Mouse (Mus musculus) embryonic facial prominence, embryonic 11.5 days (tissue): ENCODE measurements around the gene Pitx2. TPM values are rescaled to one million over a fixed set of nuclear protein-coding genes. Genes with fewer than 3 reads are reported as not detected.

Source experiments
- ATAC-seq: fragments of 200-750 bp; cut with Nextera tagmentation; replicated peaks from 2 replicates; pipeline ENCODE4 v1.8.0; 2017; ENCODE audit warnings: low read depth; ENCODE audit not compliant: insufficient number of reproducible peaks, low FRiP score, low TSS enrichment
- DNase-seq: peaks from one replicate; pipeline ENCODE4 v3.0.0-alpha.2; 2015; ENCODE audit warnings: low spot score
- H3K27ac ChIP-seq: fragments of 300-500 bp; sonication (generic); replicated peaks from 2 replicates; pipeline ENCODE4 v1.5.1; 2014; ENCODE audit warnings: mild to moderate bottlenecking, low read depth, low read length, control low read depth
- H3K27me3 ChIP-seq: fragments of 300-500 bp; sonication (generic); 2 replicates; pipeline ENCODE4 v1.6.1; 2014; ENCODE audit warnings: mild to moderate bottlenecking, low read length, moderate library complexity, mixed read lengths; ENCODE audit not compliant: control insufficient read depth, insufficient read depth
- H3K36me3 ChIP-seq: fragments of 300-500 bp; sonication (generic); replicated peaks from 2 replicates; pipeline ENCODE4 v1.6.1; 2014; ENCODE audit warnings: low read depth, mild to moderate bottlenecking, low read length, moderate library complexity, mixed read lengths; ENCODE audit not compliant: control insufficient read depth, insufficient read depth
- H3K4me1 ChIP-seq: fragments of 300-500 bp; sonication (generic); 2 replicates; pipeline ENCODE4 v1.6.1; 2014; ENCODE audit warnings: low read length, mixed read lengths; ENCODE audit not compliant: control insufficient read depth, insufficient read depth
- H3K4me2 ChIP-seq: fragments of 300-500 bp; sonication (generic); 2 replicates; pipeline ENCODE4 v1.6.1; 2014; ENCODE audit warnings: low read depth, mild to moderate bottlenecking, control low read depth, low read length, moderate library complexity
- H3K4me3 ChIP-seq: fragments of 300-500 bp; sonication (generic); 2 replicates; pipeline ENCODE4 v1.5.1; 2014; ENCODE audit warnings: low read depth, low read length, control low read depth
- H3K9ac ChIP-seq: fragments of 300-500 bp; sonication (generic); replicated peaks from 2 replicates; pipeline ENCODE4 v1.6.1; 2014; ENCODE audit warnings: mild to moderate bottlenecking, control low read depth, low read length
- H3K9me3 ChIP-seq: fragments of 300-500 bp; sonication (generic); replicated peaks from 2 replicates; pipeline ENCODE4 v1.6.1; 2016; ENCODE audit warnings: mild to moderate bottlenecking, low read length, inconsistent platforms, mixed read lengths; ENCODE audit not compliant: control insufficient read depth
- WGBS: fragments of 180-500 bp; shearing (Covaris S2); extraction: QIAGEN DNeasy Blood & Tissue Kit; methylation state at CpG from one replicate; pipeline ENCODE4 v1.1.7; 2014; 5-methylcytosine and 5-hydroxymethylcytosine counted together
- polyA plus RNA-seq: library from polyadenylated mRNA; unstranded; fragments of >200 nt; fragmentation: Nextera tagmentation; extraction: Ambion mirVana; gene quantifications from 2 replicates; pipeline ENCODE4 v1.2.1, GENCODE M21; 2014

The Pitx2 gene
- polyA plus RNA-seq, 1 experiment from 2014 or later = 35.6 TPM

GRCm38 (mm10) chr3:129215751-129216331 lies 16.2 kb downstream of the Pitx2 start:
- Histone ChIP-seq H3K4me1 (peaks cover 5% of the 10 kb centered on the region), H3K4me3 (peak overlapping the region; percentile 49), H3K27ac (peak overlapping the region; percentile 35), H3K4me2 (peak overlapping the region; percentile 32), H3K9me3 (no peaks in the 10 kb centered on the region), H3K36me3 (no peaks in the 10 kb centered on the region), H3K9ac (peak overlapping the region; percentile 50), H3K27me3 (peaks cover 54% of the 10 kb centered on the region)
- ATAC-seq (no peak), DNase-seq (peak; percentile 66)
- WGBS = under 1% methylated on average over 35 of the region's 35 CpGs

DNA sequence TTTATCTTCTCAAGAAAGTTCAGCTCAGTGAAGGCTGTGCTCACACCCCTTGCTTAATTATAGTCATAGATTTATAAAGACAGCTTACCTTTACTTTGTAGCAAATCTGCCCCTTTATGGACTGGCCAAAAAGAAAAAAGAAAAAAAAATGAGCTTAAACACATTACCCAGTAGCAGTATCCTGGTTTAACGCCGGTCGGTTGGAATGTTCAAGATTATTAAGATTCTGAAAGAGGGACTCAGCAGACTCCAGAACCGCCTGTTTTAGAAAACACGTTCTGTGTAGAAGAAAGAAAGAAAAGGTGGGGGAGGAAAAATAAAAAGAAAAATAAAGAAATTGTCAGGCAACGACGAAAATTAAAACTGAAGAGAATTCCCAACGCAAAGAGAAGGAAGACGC lies 16.8 kb downstream of the Pitx2 start:
- peak overlapping the region; percentile 17; the same call in 1 of the 2 replicates for H3K4me3 ChIP-seq

GRCm38 (mm10) chr3:129216911-129217561 lies 17.4 kb downstream of the Pitx2 start:
- no peaks in the 10 kb centered on the region for H3K36me3 ChIP-seq
- WGBS = under 1% methylated on average over 34 of the region's 34 CpGs
- peak overlapping the region; percentile 17; the same call in 1 of the 2 replicates for H3K4me3 ChIP-seq
- H3K4me2 ChIP-seq = no peak overlapping the region; the same call in 1 of the 2 replicates
- no peaks in the 10 kb centered on the region for H3K9me3 ChIP-seq
- peak; percentile 66 for DNase-seq
- ATAC-seq = no peak
- peak overlapping the region; percentile 34 for H3K9ac ChIP-seq
- peaks cover 54% of the 10 kb centered on the region for H3K27me3 ChIP-seq
- H3K27ac ChIP-seq = no peak overlapping the region
- H3K4me1 ChIP-seq = peaks cover 5% of the 10 kb centered on the region

More for the DNA sequence above, 16.8 kb downstream of the Pitx2 start:
- Histone ChIP-seq H3K36me3 (no peaks in the 10 kb centered on the region), H3K9ac (peak overlapping the region; percentile 34), H3K4me2 (no peak overlapping the region; the same call in 1 of the 2 replicates), H3K27ac (no peak overlapping the region), H3K9me3 (no peaks in the 10 kb centered on the region), H3K4me1 (peaks cover 5% of the 10 kb centered on the region), H3K27me3 (peaks cover 55% of the 10 kb centered on the region)
- 0% methylated on average over 9 of the region's 9 CpGs for WGBS
- ATAC-seq = no peak
- peak; percentile 46 for DNase-seq

- no peak overlapping the region for H3K4me2 ChIP-seq
- H3K9ac ChIP-seq = no peak overlapping the region; the same call in none of the 2 replicates
- peak overlapping the region; percentile 12; the same call in 1 of the 2 replicates for H3K4me3 ChIP-seq
- DNase-seq (peak; percentile 36), ATAC-seq (no peak)
- no peaks in the 10 kb centered on the region for H3K9me3 ChIP-seq
- H3K27me3 ChIP-seq = peaks cover 49% of the 10 kb centered on the region
- H3K4me1 ChIP-seq = peaks cover 5% of the 10 kb centered on the region
- H3K27ac ChIP-seq = no peak overlapping the region
- WGBS = 3% methylated on average over 12 of the region's 12 CpGs
- H3K36me3 ChIP-seq = no peaks in the 10 kb centered on the region
Observed at GRCm38 (mm10) chr3:129217862-129218370, 18.2 kb downstream of the Pitx2 start.

GRCm38 (mm10) chr3:129218371-129218921 lies 18.8 kb downstream of the Pitx2 start:
- Histone ChIP-seq H3K4me1 (peaks cover 5% of the 10 kb centered on the region), H3K36me3 (no peaks in the 10 kb centered on the region), H3K27ac (no peak overlapping the region), H3K9ac (peak overlapping the region; percentile 44), H3K9me3 (no peaks in the 10 kb centered on the region), H3K27me3 (peaks cover 44% of the 10 kb centered on the region), H3K4me2 (no peak overlapping the region; the same call in 1 of the 2 replicates), H3K4me3 (peak overlapping the region; percentile 12; the same call in 1 of the 2 replicates)
- peak; percentile 59 for DNase-seq
- ATAC-seq = no peak
- 2% methylated on average over 41 of the region's 41 CpGs for WGBS

GRCm38 (mm10) chr3:129220086-129220670 lies 20.5 kb downstream of the Pitx2 start:
- H3K27ac ChIP-seq = no peak overlapping the region
- H3K27me3 ChIP-seq = peaks cover 39% of the 10 kb centered on the region
- no peaks in the 10 kb centered on the region for H3K36me3 ChIP-seq
- H3K4me2 ChIP-seq = no peak overlapping the region
- ATAC-seq (no peak), DNase-seq (peak; percentile 50)
- no peaks in the 10 kb centered on the region for H3K9me3 ChIP-seq
- no peak overlapping the region for H3K4me3 ChIP-seq
- WGBS = under 1% methylated on average over 7 of the region's 7 CpGs
- no peak overlapping the region for H3K9ac ChIP-seq
- H3K4me1 ChIP-seq = peaks cover 5% of the 10 kb centered on the region; the same call in 1 of the 2 replicates

DNA sequence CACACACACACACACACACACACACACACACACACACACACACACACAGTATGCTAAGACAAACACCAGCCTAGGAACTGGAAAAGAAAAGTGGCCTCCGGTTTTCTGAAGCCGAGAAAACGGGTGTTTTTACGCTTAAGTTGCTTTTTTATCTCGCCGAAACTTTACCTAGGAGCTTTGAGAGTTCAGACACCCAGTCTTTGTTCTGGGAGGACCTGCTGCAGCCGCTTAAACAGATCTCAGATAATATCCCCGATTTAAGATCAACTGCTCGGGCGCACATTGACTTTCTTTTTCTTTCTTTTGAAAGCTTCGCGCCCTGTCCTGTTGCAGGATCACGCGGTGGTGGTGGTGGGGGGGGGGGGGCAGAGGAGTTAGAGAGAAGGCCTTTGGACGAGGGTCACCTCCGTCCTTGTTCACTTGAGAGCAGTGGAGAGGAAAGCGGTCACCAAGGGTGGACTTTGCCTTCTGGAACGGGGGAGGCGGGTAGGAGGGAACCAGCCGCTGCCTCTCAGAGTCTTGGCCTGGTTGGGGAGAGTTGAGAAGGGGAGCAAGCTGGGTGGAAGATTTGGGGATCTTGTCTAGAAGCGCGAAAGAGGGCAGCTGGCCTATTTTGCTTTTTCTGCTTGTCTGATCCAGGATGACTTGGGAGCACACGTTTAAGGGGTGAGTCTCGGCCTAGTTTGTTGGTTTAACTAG lies 21.2 kb downstream of the Pitx2 start:
- under 1% methylated on average over 24 of the region's 24 CpGs for WGBS
- ATAC-seq (no peak), DNase-seq (peak; percentile 38)
- Histone ChIP-seq H3K4me3 (no peak overlapping the region), H3K9ac (no peak overlapping the region), H3K27me3 (peaks cover 39% of the 10 kb centered on the region), H3K27ac (no peak overlapping the region), H3K4me2 (no peak overlapping the region; the same call in 1 of the 2 replicates), H3K9me3 (no peaks in the 10 kb centered on the region), H3K4me1 (peaks cover under 1% of the 10 kb centered on the region; the same call in 1 of the 2 replicates), H3K36me3 (no peaks in the 10 kb centered on the region)
